Mouse (Mus musculus): ENCODE results near the gene Abhd12b. TPM values are rescaled to one million over a fixed set of nuclear protein-coding genes. Genes with fewer than 3 reads are reported as not detected.
"Not testable (repeated sequence)": the region's sequence is repeated elsewhere in the genome, so short reads cannot be mapped to it uniquely, and the experiment has no call there.

Gene Abhd12b
- polyA plus RNA-seq, 1 experiment from 2014 or later, result 0.18 TPM

DNA sequence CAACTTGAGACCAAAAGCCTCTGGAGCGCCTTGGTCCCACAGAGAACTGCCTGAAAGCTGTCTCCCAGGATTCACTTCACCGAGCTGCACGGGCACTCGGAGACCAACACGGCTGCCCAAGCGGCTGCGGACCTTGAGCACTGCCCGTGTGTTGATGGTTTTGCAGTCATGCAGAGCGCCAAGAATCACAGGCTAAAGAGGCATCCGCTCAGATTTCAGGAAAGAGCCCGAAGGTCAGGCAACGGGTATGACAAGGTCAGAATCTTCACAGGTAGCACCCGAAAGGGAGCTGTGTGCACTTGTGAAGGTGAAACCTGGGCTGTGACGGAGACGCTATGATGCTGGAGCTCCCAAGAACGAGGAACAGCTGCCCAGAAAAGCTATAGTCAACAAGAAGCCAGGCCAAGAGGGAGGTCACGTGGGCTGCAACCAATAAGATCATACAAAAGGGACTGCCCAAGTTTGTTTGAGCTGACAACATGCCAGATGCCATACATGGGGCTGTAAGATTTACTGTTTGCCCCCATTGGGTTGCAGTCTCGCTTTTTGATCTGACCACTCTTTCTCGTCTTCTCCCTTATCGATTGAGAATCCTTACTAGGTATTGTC lies 19.2 kb upstream of the Abhd12b start:
- Histone ChIP-seq H3K4me1 (ENCODE audit: control insufficient read depth, insufficient read depth, low read depth, low read length) (peaks cover 2% of the 10 kb centered on the region; the same call in 1 of the 2 replicates), H3K27ac (ENCODE audit: low read depth, low read length) (no peak overlapping the region), H3K9me3 (ENCODE audit: control insufficient read depth, low read length) (no peaks in the 10 kb centered on the region), H3K36me3 (ENCODE audit: control insufficient read depth, insufficient read depth, low read length) (no peaks in the 10 kb centered on the region), H3K4me2 (ENCODE audit: low read length) (no peak overlapping the region), H3K27me3 (replicated peaks; ENCODE audit: control insufficient read depth, insufficient read depth, low read length) (no peaks in the 10 kb centered on the region), H3K9ac (ENCODE audit: low read depth, low read length) (no peak overlapping the region), H3K4me3 (ENCODE audit: low read length) (no peak overlapping the region)
- ATAC-seq, result no peak
- WGBS, result 92% methylated on average over 20 of the region's 20 CpGs

DNA sequence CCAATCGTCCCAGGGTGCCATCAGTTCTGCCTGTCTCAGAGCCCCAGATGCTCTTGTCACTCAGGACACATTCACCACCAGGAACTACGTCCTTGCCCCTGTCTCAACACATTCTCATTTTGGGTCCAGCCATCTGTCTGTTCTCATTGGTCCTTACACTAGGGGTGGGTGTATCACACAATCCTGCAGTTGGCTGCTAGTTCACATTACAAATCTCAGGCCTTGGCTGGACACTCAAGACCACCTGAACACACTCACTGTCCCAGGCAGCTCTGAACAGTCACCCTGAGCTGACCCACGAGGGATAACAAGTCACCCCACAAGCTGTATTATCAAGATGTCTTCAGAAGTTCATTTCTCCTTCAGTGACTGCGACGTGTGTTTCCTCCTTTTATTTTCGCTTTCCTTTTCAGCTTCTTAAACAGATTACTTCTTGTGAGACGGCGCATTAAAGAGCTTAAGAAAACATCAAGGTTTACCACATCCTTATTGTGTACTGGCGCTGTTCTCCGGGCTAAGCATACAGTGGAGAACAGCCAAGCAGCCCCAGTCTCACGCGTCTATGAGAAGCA lies 17.7 kb upstream of the Abhd12b start:
- Histone ChIP-seq H3K9me3 (ENCODE audit: control insufficient read depth, low read length) (no peaks in the 10 kb centered on the region), H3K9ac (ENCODE audit: low read depth, low read length) (no peak overlapping the region), H3K27ac (ENCODE audit: low read depth, low read length) (no peak overlapping the region), H3K4me3 (ENCODE audit: low read length) (no peak overlapping the region), H3K4me1 (ENCODE audit: control insufficient read depth, insufficient read depth, low read depth, low read length) (peaks cover under 1% of the 10 kb centered on the region; the same call in 1 of the 2 replicates), H3K4me2 (ENCODE audit: low read length) (no peak overlapping the region), H3K36me3 (ENCODE audit: control insufficient read depth, insufficient read depth, low read length) (no peaks in the 10 kb centered on the region), H3K27me3 (replicated peaks; ENCODE audit: control insufficient read depth, insufficient read depth, low read length) (no peaks in the 10 kb centered on the region)
- WGBS, result 68% methylated on average over 12 of the region's 12 CpGs
- no peak for ATAC-seq

DNA sequence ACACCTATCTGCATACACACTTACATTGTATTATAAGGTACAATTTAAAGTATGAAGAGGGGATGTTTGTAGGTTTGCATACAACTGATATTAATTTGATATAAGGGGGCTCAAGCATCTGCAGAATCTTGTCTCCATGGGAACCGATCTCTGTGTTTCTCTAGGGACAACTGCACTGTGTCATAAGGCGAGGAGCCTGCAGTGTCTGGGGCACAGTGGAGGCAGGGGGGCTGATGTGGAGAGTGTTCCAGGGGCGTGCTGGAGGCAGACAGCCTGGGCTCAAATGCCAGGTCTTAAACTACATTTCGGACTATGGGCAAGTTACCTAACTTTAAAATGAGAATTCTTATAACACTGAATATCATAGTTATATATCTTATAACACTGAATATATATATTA lies 16.8 kb upstream of the Abhd12b start:
- Histone ChIP-seq H3K4me1 (ENCODE audit: control insufficient read depth, insufficient read depth, low read depth, low read length) (no peaks in the 10 kb centered on the region), H3K9me3 (ENCODE audit: control insufficient read depth, low read length) (no peaks in the 10 kb centered on the region), H3K9ac (ENCODE audit: low read depth, low read length) (no peak overlapping the region), H3K27ac (ENCODE audit: low read depth, low read length) (no peak overlapping the region), H3K4me3 (ENCODE audit: low read length) (no peak overlapping the region), H3K4me2 (ENCODE audit: low read length) (no peak overlapping the region), H3K27me3 (replicated peaks; ENCODE audit: control insufficient read depth, insufficient read depth, low read length) (no peaks in the 10 kb centered on the region), H3K36me3 (ENCODE audit: control insufficient read depth, insufficient read depth, low read length) (no peaks in the 10 kb centered on the region)
- ATAC-seq, result no peak
- WGBS, result 54% methylated on average over 4 of the region's 4 CpGs

GRCm38 (mm10) chr12:70137626-70138025 lies 16.3 kb upstream of the Abhd12b start:
- 82% methylated on average over 9 of the region's 9 CpGs for WGBS
- no peaks in the 10 kb centered on the region for H3K36me3 ChIP-seq (ENCODE audit: control insufficient read depth, insufficient read depth, low read length)
- H3K27ac ChIP-seq (ENCODE audit: low read depth, low read length), result no peak overlapping the region
- no peaks in the 10 kb centered on the region for H3K27me3 ChIP-seq (replicated peaks; ENCODE audit: control insufficient read depth, insufficient read depth, low read length)
- no peaks in the 10 kb centered on the region for H3K9me3 ChIP-seq (ENCODE audit: control insufficient read depth, low read length)
- ATAC-seq, result no peak
- H3K9ac ChIP-seq (ENCODE audit: low read depth, low read length), result no peak overlapping the region
- no peak overlapping the region for H3K4me2 ChIP-seq (ENCODE audit: low read length)
- H3K4me1 ChIP-seq (ENCODE audit: control insufficient read depth, insufficient read depth, low read depth, low read length), result no peaks in the 10 kb centered on the region
- no peak overlapping the region for H3K4me3 ChIP-seq (ENCODE audit: low read length)

GRCm38 (mm10) chr12:70139871-70140270 lies 14.1 kb upstream of the Abhd12b start:
- H3K36me3 ChIP-seq (ENCODE audit: control insufficient read depth, insufficient read depth, low read length), result no peaks in the 10 kb centered on the region
- 68% methylated on average over 4 of the region's 4 CpGs for WGBS
- H3K27me3 ChIP-seq (replicated peaks; ENCODE audit: control insufficient read depth, insufficient read depth, low read length), result no peaks in the 10 kb centered on the region
- no peak for ATAC-seq
- H3K9ac ChIP-seq (ENCODE audit: low read depth, low read length), result no peak overlapping the region
- no peak overlapping the region for H3K4me2 ChIP-seq (ENCODE audit: low read length)
- no peaks in the 10 kb centered on the region for H3K9me3 ChIP-seq (ENCODE audit: control insufficient read depth, low read length)
- H3K4me3 ChIP-seq (ENCODE audit: low read length), result no peak overlapping the region
- H3K4me1 ChIP-seq (ENCODE audit: control insufficient read depth, insufficient read depth, low read depth, low read length), result no peaks in the 10 kb centered on the region
- no peak overlapping the region for H3K27ac ChIP-seq (ENCODE audit: low read depth, low read length)

DNA sequence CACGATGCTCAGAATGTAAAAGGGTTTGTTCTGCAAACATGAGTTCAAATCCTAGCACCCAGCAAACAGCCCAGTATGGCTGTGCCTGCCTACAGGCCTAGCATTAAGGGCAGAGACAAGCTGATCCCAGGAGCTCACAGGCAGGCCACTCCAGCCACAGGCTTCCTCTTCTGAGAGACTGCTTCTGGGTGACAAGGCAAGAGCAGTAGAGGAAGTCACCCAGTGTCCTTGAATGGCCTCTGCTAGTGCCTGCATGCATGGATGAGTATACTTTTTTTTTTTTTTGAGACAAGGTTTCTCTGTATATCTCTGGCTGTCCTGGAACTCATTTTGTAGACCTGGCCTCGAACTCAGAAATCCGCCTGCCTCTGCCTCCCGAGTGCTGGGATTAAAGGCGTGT lies 13.4 kb upstream of the Abhd12b start:
- ATAC-seq, result no peak
- Histone ChIP-seq H3K27ac (ENCODE audit: low read depth, low read length) (no peak overlapping the region), H3K36me3 (ENCODE audit: control insufficient read depth, insufficient read depth, low read length) (no peaks in the 10 kb centered on the region), H3K4me3 (ENCODE audit: low read length) (no peak overlapping the region), H3K4me2 (ENCODE audit: low read length) (no peak overlapping the region), H3K9me3 (ENCODE audit: control insufficient read depth, low read length) (no peaks in the 10 kb centered on the region), H3K9ac (ENCODE audit: low read depth, low read length) (no peak overlapping the region), H3K27me3 (replicated peaks; ENCODE audit: control insufficient read depth, insufficient read depth, low read length) (no peaks in the 10 kb centered on the region), H3K4me1 (ENCODE audit: control insufficient read depth, insufficient read depth, low read depth, low read length) (no peaks in the 10 kb centered on the region)
- 95% methylated on average over 5 of the region's 5 CpGs for WGBS

- H3K36me3 ChIP-seq (ENCODE audit: control insufficient read depth, insufficient read depth, low read length), result no peaks in the 10 kb centered on the region
- no peaks in the 10 kb centered on the region for H3K9me3 ChIP-seq (ENCODE audit: control insufficient read depth, low read length)
- ATAC-seq, result no peak
- H3K4me2 ChIP-seq (ENCODE audit: low read length), result no peak overlapping the region
- no peak overlapping the region for H3K4me3 ChIP-seq (ENCODE audit: low read length)
- no peaks in the 10 kb centered on the region for H3K4me1 ChIP-seq (ENCODE audit: control insufficient read depth, insufficient read depth, low read depth, low read length)
- WGBS, result 93% methylated on average over 5 of the region's 5 CpGs
- no peaks in the 10 kb centered on the region for H3K27me3 ChIP-seq (replicated peaks; ENCODE audit: control insufficient read depth, insufficient read depth, low read length)
- H3K27ac ChIP-seq (ENCODE audit: low read depth, low read length), result no peak overlapping the region
- no peak overlapping the region for H3K9ac ChIP-seq (ENCODE audit: low read depth, low read length)
Measured at GRCm38 (mm10) chr12:70140993-70141576, 12.9 kb upstream of the Abhd12b start.

- H3K27ac ChIP-seq (ENCODE audit: low read depth, low read length); H3K36me3 ChIP-seq (ENCODE audit: control insufficient read depth, insufficient read depth, low read length); H3K4me1 ChIP-seq (ENCODE audit: control insufficient read depth, insufficient read depth, low read depth, low read length); H3K27me3 ChIP-seq (replicated peaks; ENCODE audit: control insufficient read depth, insufficient read depth, low read length); H3K9me3 ChIP-seq (ENCODE audit: control insufficient read depth, low read length); H3K9ac ChIP-seq (ENCODE audit: low read depth, low read length); H3K4me2 ChIP-seq (ENCODE audit: low read length); ATAC-seq; H3K4me3 ChIP-seq (ENCODE audit: low read length): not testable (repeated sequence)
- WGBS, result 21% methylated on average over 3 of the region's 3 CpGs
Measured at GRCm38 (mm10) chr12:70144106-70144587, 9.8 kb upstream of the Abhd12b start.

GRCm38 (mm10) chr12:70144637-70145448 lies 9.1 kb upstream of the Abhd12b start:
- Histone ChIP-seq H3K4me1 (ENCODE audit: control insufficient read depth, insufficient read depth, low read depth, low read length) (peaks cover 9% of the 10 kb centered on the region), H3K27ac (ENCODE audit: low read depth, low read length) (no peak overlapping the region), H3K9ac (ENCODE audit: low read depth, low read length) (no peak overlapping the region), H3K36me3 (ENCODE audit: control insufficient read depth, insufficient read depth, low read length) (no peaks in the 10 kb centered on the region), H3K9me3 (ENCODE audit: control insufficient read depth, low read length) (no peaks in the 10 kb centered on the region), H3K4me2 (ENCODE audit: low read length) (0 out of 2 replicates have a peak overlapping the region, but pooled peaks have one; percentile 14), H3K27me3 (replicated peaks; ENCODE audit: control insufficient read depth, insufficient read depth, low read length) (no peaks in the 10 kb centered on the region), H3K4me3 (ENCODE audit: low read length) (no peak overlapping the region)
- ATAC-seq, result no peak
- WGBS, result 47% methylated on average over 20 of the region's 20 CpGs

All from hindbrain, embryonic 16.5 days (tissue).